Mouse (Mus musculus): ENCODE results near the gene Cfap126. TPM values are rescaled to one million over a fixed set of nuclear protein-coding genes. Genes with fewer than 3 reads are reported as not detected.

The Cfap126 gene
- polyA plus RNA-seq, 1 experiment from 2014 or later, result 2.0 TPM

DNA sequence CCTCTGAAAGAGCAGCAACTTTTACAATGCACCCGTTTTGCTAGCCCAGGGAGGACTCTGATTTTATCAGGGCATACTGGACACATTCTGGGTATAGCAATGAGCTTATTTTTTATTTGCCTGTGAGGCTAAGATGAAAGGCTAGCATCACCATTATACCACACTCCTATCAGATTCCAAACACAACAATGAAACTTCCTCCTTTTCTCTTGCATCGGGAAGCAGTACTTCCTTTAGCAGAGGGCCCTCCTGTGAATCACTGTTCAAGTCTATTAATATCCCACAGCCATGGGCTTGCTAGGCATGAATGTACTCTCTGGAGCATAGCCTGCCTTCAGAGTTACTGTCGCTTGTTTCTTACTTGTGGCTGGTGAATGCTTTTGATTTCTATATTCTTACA is 57.4 kb downstream of the Cfap126 start:
- WGBS, result 52% methylated on average over 3 of the region's 3 CpGs
- Histone ChIP-seq H3K27ac (ENCODE audit: low read depth) (peak overlapping the region; percentile 74), H3K4me1 (ENCODE audit: insufficient read depth) (no peaks in the 10 kb centered on the region), H3K9ac (no peak overlapping the region), H3K4me2 (no peak overlapping the region), H3K9me3 (ENCODE audit: low read depth, low read length) (no peaks in the 10 kb centered on the region), H3K4me3 (ENCODE audit: low read depth, low read length) (no peak overlapping the region), H3K36me3 (ENCODE audit: insufficient read depth) (no peaks in the 10 kb centered on the region), H3K27me3 (ENCODE audit: insufficient read depth, low read length) (no peaks in the 10 kb centered on the region)
- DNase-seq, result peak; percentile 28
- TF ChIP-seq CTCF (IDR thresholded peaks at IDR 0.05; ENCODE audit: low read depth), result no peak
- ATAC-seq (ENCODE audit: insufficient read depth), result peak; percentile 49; the same call in 1 of the 2 replicates

DNA sequence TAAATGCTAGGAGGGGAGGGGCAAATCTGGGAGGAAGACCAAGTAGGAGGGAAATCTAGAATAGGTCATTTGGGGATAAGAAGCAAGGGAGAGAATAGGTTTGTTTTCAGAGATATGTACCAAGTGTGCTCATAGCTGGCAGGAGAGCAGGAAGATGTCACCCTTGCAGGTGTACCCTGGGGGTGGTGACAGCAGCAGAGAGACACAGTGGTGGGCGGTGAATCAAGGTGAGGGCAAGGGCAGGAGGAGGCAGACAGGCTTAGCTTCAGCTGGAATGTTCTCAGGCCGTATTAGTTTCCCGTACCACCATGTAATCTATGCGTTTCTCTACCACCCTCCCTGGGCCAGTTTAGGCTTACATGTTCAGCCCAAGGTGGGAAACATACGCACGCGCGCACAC is 59.1 kb downstream of the Cfap126 start:
- H3K4me3 ChIP-seq (ENCODE audit: low read depth, low read length), result no peak overlapping the region
- no peak overlapping the region for H3K9ac ChIP-seq
- WGBS, result 92% methylated on average over 8 of the region's 8 CpGs
- no peak overlapping the region for H3K27ac ChIP-seq (ENCODE audit: low read depth)
- no peaks in the 10 kb centered on the region for H3K9me3 ChIP-seq (ENCODE audit: low read depth, low read length)
- no peaks in the 10 kb centered on the region for H3K4me1 ChIP-seq (ENCODE audit: insufficient read depth)
- no peaks in the 10 kb centered on the region for H3K36me3 ChIP-seq (ENCODE audit: insufficient read depth)
- ATAC-seq (ENCODE audit: insufficient read depth), result no peak
- H3K4me2 ChIP-seq, result no peak overlapping the region
- no peak for DNase-seq
- H3K27me3 ChIP-seq (ENCODE audit: insufficient read depth, low read length), result no peaks in the 10 kb centered on the region
- no peak for TF ChIP-seq CTCF (IDR thresholded peaks at IDR 0.05; ENCODE audit: low read depth)

Small RNA genes lying within 50 kb of the gene (microRNA-seq; reads per million reads assigned to microRNA genes)
- not detected for gene Gm27552 (ENCODE audit: borderline number of aligned reads)
- gene Gm27844 (ENCODE audit: borderline number of aligned reads), result not detected
- 2.4 reads per million, percentile 2 among the genes with 10 or more reads in this experiment for gene Mir6546 (ENCODE audit: borderline number of aligned reads)

Other genes with a start within 250 kb of the Cfap126 start
- 9.9 and 11.2 TPM in 2 replicates for gene Atf6, start 246.1 kb upstream of the Cfap126 start, polyA plus RNA-seq (2014; fragmentation: Nextera tagmentation; extraction: Ambion mirVana)
- 0.66 TPM in 1 of 2 replicates, not detected in the other for gene Gm26620, start 228.9 kb upstream of the Cfap126 start, polyA plus RNA-seq (2014; fragmentation: Nextera tagmentation; extraction: Ambion mirVana)
- gene Dusp12, start 228.4 kb upstream of the Cfap126 start, polyA plus RNA-seq (2014; fragmentation: Nextera tagmentation; extraction: Ambion mirVana), result 36.7 and 39.9 TPM in 2 replicates
- gene Fcrlb, start 201.0 kb upstream of the Cfap126 start, polyA plus RNA-seq (2014; fragmentation: Nextera tagmentation; extraction: Ambion mirVana), result not detected in 2 replicates
- gene Fcrla, start 186.3 kb upstream of the Cfap126 start, polyA plus RNA-seq (2014; fragmentation: Nextera tagmentation; extraction: Ambion mirVana), result not detected in 2 replicates
- gene Fcgr2b, start 137.4 kb upstream of the Cfap126 start, polyA plus RNA-seq (2014; fragmentation: Nextera tagmentation; extraction: Ambion mirVana), result 2.3 and 2.4 TPM in 2 replicates
- 0.35 and 0.47 TPM in 2 replicates for gene Fcgr4, start 95.0 kb upstream of the Cfap126 start, polyA plus RNA-seq (2014; fragmentation: Nextera tagmentation; extraction: Ambion mirVana)
- gene Fcgr3, start 49.0 kb upstream of the Cfap126 start, polyA plus RNA-seq (2014; fragmentation: Nextera tagmentation; extraction: Ambion mirVana), result 10.8 and 14.3 TPM in 2 replicates
- gene Sdhc, start 36.7 kb downstream of the Cfap126 start, polyA plus RNA-seq (2014; fragmentation: Nextera tagmentation; extraction: Ambion mirVana), result 281 and 304 TPM in 2 replicates
- gene Mpz, start 36.8 kb downstream of the Cfap126 start, polyA plus RNA-seq (2014; fragmentation: Nextera tagmentation; extraction: Ambion mirVana), result 0.24 and 0.49 TPM in 2 replicates
- gene Pcp4l1, start 82.3 kb downstream of the Cfap126 start, polyA plus RNA-seq (2014; fragmentation: Nextera tagmentation; extraction: Ambion mirVana), result 5.7 and 6.0 TPM in 2 replicates
- gene Nr1i3, start 100.1 kb downstream of the Cfap126 start, polyA plus RNA-seq (2014; fragmentation: Nextera tagmentation; extraction: Ambion mirVana), result 0.13 and 0.23 TPM in 2 replicates
- 33.7 and 37.9 TPM in 2 replicates for gene Tomm40l, start 108.6 kb downstream of the Cfap126 start, polyA plus RNA-seq (2014; fragmentation: Nextera tagmentation; extraction: Ambion mirVana)
- 1.6 and 3.7 TPM in 2 replicates for gene Apoa2, start 111.1 kb downstream of the Cfap126 start, polyA plus RNA-seq (2014; fragmentation: Nextera tagmentation; extraction: Ambion mirVana)
- gene Fcer1g, start 120.4 kb downstream of the Cfap126 start, polyA plus RNA-seq (2014; fragmentation: Nextera tagmentation; extraction: Ambion mirVana), result 44.2 and 47.3 TPM in 2 replicates
- 6.6 and 7.5 TPM in 2 replicates for gene Adamts4, start 136.5 kb downstream of the Cfap126 start, polyA plus RNA-seq (2014; fragmentation: Nextera tagmentation; extraction: Ambion mirVana)
- 244 and 250 TPM in 2 replicates for gene Ndufs2, start 137.5 kb downstream of the Cfap126 start, polyA plus RNA-seq (2014; fragmentation: Nextera tagmentation; extraction: Ambion mirVana)
- gene B4galt3, start 156.4 kb downstream of the Cfap126 start, polyA plus RNA-seq (2014; fragmentation: Nextera tagmentation; extraction: Ambion mirVana), result 80.3 and 94.3 TPM in 2 replicates
- gene Ppox, start 167.3 kb downstream of the Cfap126 start, polyA plus RNA-seq (2014; fragmentation: Nextera tagmentation; extraction: Ambion mirVana), result 50.9 and 51.7 TPM in 2 replicates
- 73.9 and 86.0 TPM in 2 replicates for gene Usp21, start 174.1 kb downstream of the Cfap126 start, polyA plus RNA-seq (2014; fragmentation: Nextera tagmentation; extraction: Ambion mirVana)
- 107 and 108 TPM in 2 replicates for gene Ufc1, start 181.1 kb downstream of the Cfap126 start, polyA plus RNA-seq (2014; fragmentation: Nextera tagmentation; extraction: Ambion mirVana)
- 48.8 and 48.9 TPM in 2 replicates for gene Dedd, start 215.2 kb downstream of the Cfap126 start, polyA plus RNA-seq (2014; fragmentation: Nextera tagmentation; extraction: Ambion mirVana)
- 27.5 and 30.1 TPM in 2 replicates for gene Nit1, start 231.7 kb downstream of the Cfap126 start, polyA plus RNA-seq (2014; fragmentation: Nextera tagmentation; extraction: Ambion mirVana)
- 40.0 and 44.5 TPM in 2 replicates for gene Pfdn2, start 231.8 kb downstream of the Cfap126 start, polyA plus RNA-seq (2014; fragmentation: Nextera tagmentation; extraction: Ambion mirVana)
- 1.0 and 1.5 TPM in 2 replicates for gene Klhdc9, start 246.9 kb downstream of the Cfap126 start, polyA plus RNA-seq (2014; fragmentation: Nextera tagmentation; extraction: Ambion mirVana)

All from lung, embryonic 14.5 days (tissue).